Mouse (Mus musculus) forebrain, embryonic 14.5 days (tissue): ENCODE results near the gene Sdhb. TPM values are rescaled to one million over a fixed set of nuclear protein-coding genes. Genes with fewer than 3 reads are reported as not detected.
A peak's percentile ranks its signal among the peaks of the same experiment; 100 is the strongest.

Experiments used
- ATAC-seq: fragments of 200-750 bp; cut with Nextera tagmentation; 2 replicates; pipeline ENCODE4 v1.8.0; 2017; ENCODE audit warnings: mild to moderate bottlenecking, moderate library complexity
- DNase-seq: peaks from one replicate; pipeline ENCODE4 v3.0.0-alpha.2; 2015; ENCODE audit warnings: low spot score
- H3K27ac ChIP-seq: fragments of 300-500 bp; sonication (generic); 2 replicates; pipeline ENCODE4 v1.5.1; 2014; ENCODE audit warnings: low read depth, mild to moderate bottlenecking, control low read depth, low read length, moderate library complexity
- H3K27me3 ChIP-seq: fragments of 300-500 bp; sonication (generic); replicated peaks from 2 replicates; pipeline ENCODE4 v1.6.1; 2014; ENCODE audit warnings: low read length, control low read depth, mixed read lengths; ENCODE audit not compliant: control insufficient read depth, insufficient read depth
- H3K36me3 ChIP-seq: fragments of 300-500 bp; sonication (generic); 2 replicates; pipeline ENCODE4 v1.6.1; 2014; ENCODE audit warnings: low read length, control low read depth; ENCODE audit not compliant: control insufficient read depth, insufficient read depth
- H3K4me1 ChIP-seq: fragments of 300-500 bp; sonication (generic); 2 replicates; pipeline ENCODE4 v1.6.1; 2014; ENCODE audit warnings: antibody characterized with exemption, low read length, control low read depth; ENCODE audit not compliant: control insufficient read depth, insufficient read depth
- H3K4me2 ChIP-seq: fragments of 300-500 bp; sonication (generic); 2 replicates; pipeline ENCODE4 v1.6.1; 2014; ENCODE audit warnings: mild to moderate bottlenecking, control low read depth, low read length
- H3K4me3 ChIP-seq: fragments of 300-500 bp; sonication (generic); 2 replicates; pipeline ENCODE4 v1.5.1; 2014; ENCODE audit warnings: low read depth, low read length, control low read depth
- H3K9ac ChIP-seq: fragments of 300-500 bp; sonication (generic); 2 replicates; pipeline ENCODE4 v1.6.1; 2014; ENCODE audit warnings: mild to moderate bottlenecking, low read length, control low read depth, moderate library complexity
- H3K9me3 ChIP-seq: fragments of 300-500 bp; sonication (generic); replicated peaks from 2 replicates; pipeline ENCODE4 v1.6.1; 2016; ENCODE audit warnings: low read length, control low read depth, mixed read lengths; ENCODE audit not compliant: control insufficient read depth
- WGBS: fragments of 180-500 bp; shearing (Covaris S2); extraction: QIAGEN DNeasy Blood & Tissue Kit; methylation state at CpG from one replicate; pipeline ENCODE4 v1.1.7; 2014; 5-methylcytosine and 5-hydroxymethylcytosine counted together
- polyA plus RNA-seq: library from polyadenylated mRNA; unstranded; fragments of >200 nt; fragmentation: Nextera tagmentation; extraction: Ambion mirVana; gene quantifications from 2 replicates; pipeline ENCODE4 v1.2.1, GENCODE M21; 2014

The Sdhb gene
- polyA plus RNA-seq, 1 experiment from 2014 or later: 541 TPM

GRCm38 (mm10) chr4:141017657-141018436, 56.8 kb downstream of the Sdhb start:
- Histone ChIP-seq H3K9ac (no peak overlapping the region), H3K27ac (peak overlapping the region; percentile 52), H3K9me3 (no peaks in the 10 kb centered on the region), H3K36me3 (peaks cover 53% of the 10 kb centered on the region), H3K4me1 (peaks cover 25% of the 10 kb centered on the region), H3K4me3 (no peak overlapping the region), H3K4me2 (no peak overlapping the region), H3K27me3 (no peaks in the 10 kb centered on the region)
- 76% methylated on average over 29 of the region's 29 CpGs for WGBS
- DNase-seq (no peak), ATAC-seq (no peak)

GRCm38 (mm10) chr4:141020220-141020619, 59.2 kb downstream of the Sdhb start:
- Histone ChIP-seq H3K9ac (0 out of 2 replicates have a peak overlapping the region, but pooled peaks have one; percentile 3), H3K4me2 (no peak overlapping the region), H3K4me1 (peaks cover 25% of the 10 kb centered on the region)

GRCm38 (mm10) chr4:141020811-141021613, 60.0 kb downstream of the Sdhb start:
- Histone ChIP-seq H3K9ac (peak overlapping the region; percentile 3; the same call in 1 of the 2 replicates), H3K27me3 (no peaks in the 10 kb centered on the region), H3K9me3 (no peaks in the 10 kb centered on the region), H3K27ac (peak overlapping the region; percentile 96), H3K4me3 (no peak overlapping the region), H3K36me3 (peaks cover 38% of the 10 kb centered on the region), H3K4me1 (peaks cover 25% of the 10 kb centered on the region), H3K4me2 (0 out of 2 replicates have a peak overlapping the region, but pooled peaks have one; percentile 8)
- WGBS: 12% methylated on average over 14 of the region's 14 CpGs
- DNase-seq (peak; percentile 88), ATAC-seq (peak; percentile 76)

More at GRCm38 (mm10) chr4:141020220-141020619, 59.2 kb downstream of the Sdhb start:
- peaks cover 38% of the 10 kb centered on the region for H3K36me3 ChIP-seq
- no peaks in the 10 kb centered on the region for H3K27me3 ChIP-seq
- H3K27ac ChIP-seq: peak overlapping the region; percentile 96
- 74% methylated on average over 17 of the region's 17 CpGs for WGBS
- H3K9me3 ChIP-seq: no peaks in the 10 kb centered on the region
- ATAC-seq (0 out of 2 replicates have a peak, but pooled peaks have one; percentile 1), DNase-seq (no peak)
- H3K4me3 ChIP-seq: no peak overlapping the region

- Histone ChIP-seq H3K4me3 (no peak overlapping the region), H3K4me2 (no peak overlapping the region), H3K27me3 (no peaks in the 10 kb centered on the region), H3K9ac (peak overlapping the region; percentile 3; the same call in 1 of the 2 replicates), H3K4me1 (peaks cover 25% of the 10 kb centered on the region), H3K9me3 (no peaks in the 10 kb centered on the region), H3K27ac (peak overlapping the region; percentile 96), H3K36me3 (peaks cover 38% of the 10 kb centered on the region)
- WGBS: 26% methylated on average over 11 of the region's 11 CpGs
- ATAC-seq: peak; percentile 49
- DNase-seq: peak; percentile 63
Measured at GRCm38 (mm10) chr4:141021614-141021929, 60.6 kb downstream of the Sdhb start.

- ATAC-seq (no peak), DNase-seq (no peak)
- no peak overlapping the region for H3K4me3 ChIP-seq
- peaks cover 25% of the 10 kb centered on the region for H3K4me1 ChIP-seq
- peaks cover 53% of the 10 kb centered on the region for H3K36me3 ChIP-seq
- no peaks in the 10 kb centered on the region for H3K9me3 ChIP-seq
- no peak overlapping the region for H3K9ac ChIP-seq
- no peak overlapping the region for H3K4me2 ChIP-seq
- H3K27ac ChIP-seq: no peak overlapping the region
- H3K27me3 ChIP-seq: no peaks in the 10 kb centered on the region
- 79% methylated on average over 9 of the region's 9 CpGs for WGBS
Measured at GRCm38 (mm10) chr4:141024052-141024451, 63.0 kb downstream of the Sdhb start.

- 76% methylated on average over 22 of the region's 27 CpGs for WGBS
- Histone ChIP-seq H3K4me1 (peaks cover 18% of the 10 kb centered on the region), H3K9me3 (no peaks in the 10 kb centered on the region), H3K27me3 (no peaks in the 10 kb centered on the region), H3K36me3 (peaks cover 56% of the 10 kb centered on the region), H3K4me2 (no peak overlapping the region), H3K27ac (no peak overlapping the region), H3K9ac (no peak overlapping the region), H3K4me3 (no peak overlapping the region)
- no peak for ATAC-seq
- no peak for DNase-seq
Measured at GRCm38 (mm10) chr4:141024992-141025391, 64.0 kb downstream of the Sdhb start.

Other genes starting within 250 kb of the Sdhb start
- gene Padi6, start 218.6 kb upstream of the Sdhb start, polyA plus RNA-seq: not detected in 2 replicates
- gene Padi4, start 187.0 kb upstream of the Sdhb start, polyA plus RNA-seq: not detected in 2 replicates
- gene Padi3, start 150.6 kb upstream of the Sdhb start, polyA plus RNA-seq: not detected in 2 replicates
- gene Padi1, start 115.4 kb upstream of the Sdhb start, polyA plus RNA-seq: 0.05 TPM in 1 of 2 replicates, not detected in the other
- 0.27 and 0.31 TPM in 2 replicates for gene Padi2, start 54.9 kb upstream of the Sdhb start, polyA plus RNA-seq
- gene Atp13a2, start 25.7 kb downstream of the Sdhb start, polyA plus RNA-seq: 79.9 and 110 TPM in 2 replicates
- gene Mfap2, start 49.2 kb downstream of the Sdhb start, polyA plus RNA-seq: 255 and 287 TPM in 2 replicates
- gene Crocc, start 99.3 kb downstream of the Sdhb start, polyA plus RNA-seq: 6.6 and 7.8 TPM in 2 replicates
- gene Necap2, start 117.2 kb downstream of the Sdhb start, polyA plus RNA-seq: 36.6 and 41.8 TPM in 2 replicates
- 0.19 TPM in 1 of 2 replicates, not detected in the other for gene Spata21, start 127.1 kb downstream of the Sdhb start, polyA plus RNA-seq
- 37.0 and 38.9 TPM in 2 replicates for gene Szrd1, start 178.6 kb downstream of the Sdhb start, polyA plus RNA-seq
- gene Fbxo42, start 186.7 kb downstream of the Sdhb start, polyA plus RNA-seq: 22.3 and 29.5 TPM in 2 replicates